Mouse (Mus musculus) kidney, adult 8-10 months (tissue): ENCODE data around the gene Defb22.
A peak's percentile ranks its signal among the peaks of the same experiment; 100 is the strongest.

ENCODE experiments used
- DNase-seq, 2 experiments: peaks; one replicate each; pipeline ENCODE4 v3.0.0; 2022

Defb22 gene

GRCm38 (mm10) chr2:152490038-152490437 lies at the start of gene Defb22:
TSS of gene Defb22 (minus strand) at chr2:152490138.
- no peak for DNase-seq

- DNase-seq, result peak in 1 of 2 experiments; percentile 24
Observed at GRCm38 (mm10) chr2:152517981-152518380, 28.0 kb upstream of the Defb22 start, which contains the start of gene Defb28. TSS of gene Defb28 (plus strand) at chr2:152518255.

GRCm38 (mm10) chr2:152516084-152516483 lies 26.1 kb upstream of the Defb22 start:
- DNase-seq, result no peak

GRCm38 (mm10) chr2:152511592-152511991 lies 21.7 kb upstream of the Defb22 start, which contains the start of gene Defb26:
TSS of gene Defb26 (minus strand) at chr2:152511692.
- no peak for DNase-seq

GRCm38 (mm10) chr2:152503950-152504349 lies 14.0 kb upstream of the Defb22 start:
- no peak for DNase-seq

GRCm38 (mm10) chr2:152500863-152501229 lies 10.9 kb upstream of the Defb22 start:
- DNase-seq, result no peak

- no peak for DNase-seq
Observed at GRCm38 (mm10) chr2:152500204-152500862, 10.4 kb upstream of the Defb22 start.

GRCm38 (mm10) chr2:152498020-152498419 lies 8.1 kb upstream of the Defb22 start:
- DNase-seq, result no peak

- DNase-seq, result no peak
Observed at GRCm38 (mm10) chr2:152493151-152493550, 3.2 kb upstream of the Defb22 start.

- no peak for DNase-seq
Observed at GRCm38 (mm10) chr2:152487024-152487423, 2.9 kb downstream of the Defb22 start.

- no peak for DNase-seq
Observed at GRCm38 (mm10) chr2:152481726-152482125, 8.2 kb downstream of the Defb22 start.

GRCm38 (mm10) chr2:152480881-152481280 lies 9.1 kb downstream of the Defb22 start:
- no peak for DNase-seq

GRCm38 (mm10) chr2:152476763-152477162 lies 13.2 kb downstream of the Defb22 start, which contains the start of gene Defb20:
TSS of gene Defb20 (plus strand) at chr2:152477063.
- DNase-seq, result no peak

- DNase-seq, result peak; percentile 9 to 29
Observed at GRCm38 (mm10) chr2:152472434-152472833, 17.5 kb downstream of the Defb22 start.

- DNase-seq, result peak; percentile 36 to 67
Observed at GRCm38 (mm10) chr2:152470973-152471372, 19.0 kb downstream of the Defb22 start.

- no peak for DNase-seq
Observed at GRCm38 (mm10) chr2:152464570-152465150, 25.3 kb downstream of the Defb22 start, which contains the start of gene Defb23. TSS of gene Defb23 (minus strand) at chr2:152464620.

- no peak for DNase-seq
Observed at GRCm38 (mm10) chr2:152459241-152459640, 30.7 kb downstream of the Defb22 start.

- no peak for DNase-seq
Observed at GRCm38 (mm10) chr2:152452101-152452781, 37.7 kb downstream of the Defb22 start.

GRCm38 (mm10) chr2:152450241-152450640 lies 39.7 kb downstream of the Defb22 start:
- peak; percentile 31 to 80 for DNase-seq

- DNase-seq, result no peak
Observed at GRCm38 (mm10) chr2:152447461-152447860, 42.5 kb downstream of the Defb22 start.

- no peak for DNase-seq
Observed at GRCm38 (mm10) chr2:152446642-152447041, 43.3 kb downstream of the Defb22 start.

GRCm38 (mm10) chr2:152443281-152443680 lies 46.7 kb downstream of the Defb22 start:
- no peak for DNase-seq

- DNase-seq, result no peak
Observed at GRCm38 (mm10) chr2:152442322-152442721, 47.6 kb downstream of the Defb22 start.

- no peak for DNase-seq
Observed at GRCm38 (mm10) chr2:152439833-152440232, 50.1 kb downstream of the Defb22 start.
